Mouse (Mus musculus) embryonic facial prominence, embryonic 13.5 days (tissue): ENCODE results near the gene Spg21. TPM values are rescaled to one million over a fixed set of nuclear protein-coding genes. Genes with fewer than 3 reads are reported as not detected.
A peak's percentile ranks its signal among the peaks of the same experiment; 100 is the strongest.

Experiments
- ATAC-seq: fragments of 200-750 bp; cut with Nextera tagmentation; 2 replicates; pipeline ENCODE4 v1.8.0; 2017; ENCODE audit warnings: low read depth; ENCODE audit not compliant: insufficient number of reproducible peaks, insufficient read depth, low FRiP score, low TSS enrichment
- H3K27ac ChIP-seq: fragments of 300-500 bp; sonication (generic); 2 replicates; pipeline ENCODE4 v1.5.1; 2015; ENCODE audit warnings: moderate library complexity, mild to moderate bottlenecking, inconsistent platforms
- H3K27me3 ChIP-seq: fragments of 300-500 bp; sonication (generic); 2 replicates; pipeline ENCODE4 v1.6.1; 2015; ENCODE audit warnings: mild to moderate bottlenecking, inconsistent platforms
- H3K36me3 ChIP-seq: fragments of 300-500 bp; sonication (generic); 2 replicates; pipeline ENCODE4 v1.6.1; 2015; ENCODE audit warnings: mild to moderate bottlenecking, inconsistent platforms
- H3K4me1 ChIP-seq: fragments of 300-500 bp; sonication (generic); 2 replicates; pipeline ENCODE4 v1.6.1; 2015; ENCODE audit warnings: inconsistent platforms
- H3K4me2 ChIP-seq: fragments of 300-500 bp; sonication (generic); 2 replicates; pipeline ENCODE4 v1.6.1; 2015; ENCODE audit warnings: moderate library complexity, mild to moderate bottlenecking, inconsistent platforms
- H3K4me3 ChIP-seq: fragments of 300-500 bp; sonication (generic); 2 replicates; pipeline ENCODE4 v1.5.1; 2015; ENCODE audit warnings: mild to moderate bottlenecking, inconsistent platforms
- H3K9ac ChIP-seq: fragments of 300-500 bp; sonication (generic); 2 replicates; pipeline ENCODE4 v1.6.1; 2015; ENCODE audit warnings: mild to moderate bottlenecking, inconsistent platforms
- H3K9me3 ChIP-seq: fragments of 300-500 bp; sonication (generic); 2 replicates; pipeline ENCODE4 v1.6.1; 2016; ENCODE audit warnings: inconsistent platforms
- WGBS: fragments of 180-500 bp; shearing (Covaris S2); methylation state at CpG from one replicate; pipeline ENCODE4 v1.1.7; 2015; ENCODE audit warnings: mixed read lengths; 5-methylcytosine and 5-hydroxymethylcytosine counted together
- polyA plus RNA-seq: library from polyadenylated mRNA; unstranded; fragments of >200 nt; fragmentation: Nextera tagmentation; extraction: Ambion mirVana; gene quantifications from 2 replicates; pipeline ENCODE4 v1.2.1, GENCODE M21; 2015

Gene Spg21
- polyA plus RNA-seq, 1 experiment from 2014 or later = 116 TPM

DNA sequence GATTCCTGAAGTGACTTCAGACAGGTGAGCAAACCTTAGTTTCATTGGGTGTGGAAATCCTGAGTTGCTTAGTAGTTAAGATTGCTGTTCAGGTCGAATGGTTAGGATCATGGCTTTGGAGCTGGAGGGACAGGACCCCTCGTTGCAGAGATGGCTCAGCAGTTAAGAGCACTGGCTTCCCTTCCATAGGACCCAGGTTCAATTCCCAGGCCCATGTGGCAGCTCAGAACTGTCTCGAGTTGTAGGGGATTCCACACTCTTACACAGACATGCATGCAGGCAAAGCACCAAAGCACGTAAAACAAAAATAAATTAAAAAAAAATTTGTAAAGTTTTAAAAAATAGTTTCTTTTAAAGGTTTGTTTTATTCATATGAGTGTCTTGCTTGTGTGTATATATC, 25.5 kb upstream of the Spg21 start:
- Histone ChIP-seq H3K36me3 (peaks cover 14% of the 10 kb centered on the region), H3K9ac (no peak overlapping the region), H3K9me3 (no peaks in the 10 kb centered on the region), H3K4me1 (peaks cover 5% of the 10 kb centered on the region), H3K27me3 (no peaks in the 10 kb centered on the region), H3K4me2 (peak overlapping the region; percentile 63), H3K4me3 (no peak overlapping the region), H3K27ac (no peak overlapping the region)
- WGBS = 67% methylated on average over 4 of the region's 4 CpGs
- no peak for ATAC-seq

DNA sequence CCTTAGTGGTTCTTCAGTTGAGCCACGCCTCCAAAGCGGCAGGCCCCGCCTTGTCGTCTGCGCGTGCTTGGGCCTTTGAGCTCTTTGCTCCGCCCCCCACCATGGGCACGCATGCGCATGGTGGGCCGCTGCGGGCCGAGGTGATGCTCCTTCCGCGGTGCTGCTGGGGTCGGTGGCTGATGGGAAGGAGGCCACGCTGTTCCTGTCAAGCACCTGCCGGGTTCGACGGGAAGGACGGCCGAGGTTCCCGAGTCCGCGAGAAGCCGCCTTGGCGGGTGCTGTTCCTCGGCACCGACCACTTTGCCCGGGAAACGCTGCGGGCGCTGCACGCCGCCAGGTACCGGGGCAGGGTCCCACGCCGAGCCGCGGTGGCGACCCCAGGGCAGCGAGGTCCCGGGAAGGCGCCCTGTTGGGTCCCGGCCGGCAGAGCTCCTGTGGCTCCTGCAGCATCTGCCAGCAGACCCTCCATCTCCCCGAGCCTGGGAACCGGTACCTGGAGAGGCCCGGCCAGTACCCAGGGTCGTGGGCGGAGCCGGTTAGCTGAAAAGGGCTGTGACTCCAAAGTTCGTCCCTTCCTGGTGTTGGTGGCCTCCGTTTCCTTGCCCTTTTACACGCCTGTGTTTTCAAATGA, 25.0 kb upstream of the Spg21 start, which contains the start of gene Mtfmt:
Gene Mtfmt (plus strand): TSS at position 112 of the 631 bp plus-strand sequence.
- Histone ChIP-seq H3K27ac (0 out of 2 replicates have a peak within 1 kb of the TSS, but pooled peaks have one; percentile 5), H3K4me2 (peak within 1 kb of the TSS; percentile 63), H3K4me3 (peak within 1 kb of the TSS; percentile 99), H3K4me1 (peaks cover 5% of the 10 kb centered on the region), H3K27me3 (no peaks in the 10 kb centered on the region), H3K9ac (peak within 1 kb of the TSS; percentile 90), H3K9me3 (no peaks in the 10 kb centered on the region), H3K36me3 (peaks cover 20% of the 10 kb centered on the region)
- WGBS = under 1% methylated on average over 54 of the region's 54 CpGs
- peak; percentile 86 for ATAC-seq

DNA sequence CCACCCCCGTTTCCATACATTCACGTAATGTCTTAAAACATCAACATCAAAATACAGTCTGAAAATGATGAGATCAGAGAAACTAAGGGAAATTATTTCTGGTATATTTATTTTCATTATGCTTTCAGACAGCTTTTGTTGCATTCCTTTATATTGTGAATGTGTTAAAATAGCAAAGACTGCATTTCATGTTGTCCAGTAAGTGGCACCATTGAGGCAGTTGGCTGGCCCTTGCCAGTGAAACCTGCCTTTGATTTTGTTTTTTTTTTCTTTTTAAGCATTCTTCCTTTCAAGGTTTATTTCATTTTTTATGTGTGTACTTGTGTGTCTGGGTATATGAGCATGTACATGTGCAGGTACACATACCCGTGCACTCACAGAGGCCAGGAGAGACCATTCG, 16.1 kb upstream of the Spg21 start:
- Histone ChIP-seq H3K9me3 (no peaks in the 10 kb centered on the region), H3K4me1 (no peaks in the 10 kb centered on the region), H3K27ac (no peak overlapping the region), H3K4me2 (no peak overlapping the region), H3K9ac (no peak overlapping the region), H3K27me3 (no peaks in the 10 kb centered on the region), H3K36me3 (peaks cover 74% of the 10 kb centered on the region), H3K4me3 (no peak overlapping the region)
- ATAC-seq = no peak
- 93% methylated on average over 4 of the region's 4 CpGs for WGBS

DNA sequence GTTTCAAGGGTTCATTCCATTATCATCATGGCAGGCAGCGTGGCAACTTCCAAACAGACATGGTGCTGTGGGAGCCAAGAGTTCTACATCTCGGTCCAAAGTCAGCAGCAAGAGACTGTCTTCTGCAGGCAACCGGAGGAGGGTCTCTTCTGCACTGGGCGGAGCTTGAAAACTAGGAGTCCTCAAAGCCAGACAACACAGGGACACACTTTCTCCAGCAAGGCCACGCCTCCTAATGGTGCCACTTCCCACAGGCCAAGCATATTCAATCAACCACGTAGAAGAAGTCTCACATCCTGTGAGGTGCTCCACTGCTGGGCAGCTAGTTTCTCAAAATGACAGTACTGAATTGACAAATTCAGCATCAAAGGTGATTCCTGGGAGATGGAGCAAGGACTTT, 12.8 kb upstream of the Spg21 start:
- WGBS = 90% methylated on average over 6 of the region's 6 CpGs
- H3K27me3 ChIP-seq = no peaks in the 10 kb centered on the region
- H3K27ac ChIP-seq = no peak overlapping the region
- no peak for ATAC-seq
- no peak overlapping the region for H3K9ac ChIP-seq
- H3K4me1 ChIP-seq = no peaks in the 10 kb centered on the region
- no peak overlapping the region for H3K4me2 ChIP-seq
- H3K36me3 ChIP-seq = peaks cover 81% of the 10 kb centered on the region
- no peaks in the 10 kb centered on the region for H3K9me3 ChIP-seq
- no peak overlapping the region for H3K4me3 ChIP-seq

DNA sequence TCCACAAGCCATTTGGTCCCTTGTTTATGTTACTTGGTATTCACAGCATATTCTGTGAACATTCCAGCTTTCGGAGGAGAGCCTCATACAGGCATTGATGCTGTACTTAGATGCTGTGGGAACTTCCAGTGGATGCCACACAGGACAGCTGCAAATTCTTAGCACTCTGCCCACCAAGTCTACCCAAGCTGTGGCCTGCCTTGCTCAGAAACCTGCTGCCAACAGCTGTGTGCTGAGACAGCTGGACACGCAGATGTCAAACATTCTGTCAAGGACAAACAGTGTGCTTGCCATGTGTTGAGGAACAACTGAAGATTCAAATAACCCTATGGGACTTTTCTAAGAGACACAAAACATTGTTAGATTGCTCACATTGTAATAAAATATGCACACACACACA, 1.8 kb upstream of the Spg21 start:
- no peak for ATAC-seq
- H3K27ac ChIP-seq = no peak overlapping the region
- WGBS = 84% methylated on average over 2 of the region's 2 CpGs
- H3K9ac ChIP-seq = no peak overlapping the region
- no peak overlapping the region for H3K4me2 ChIP-seq
- no peak overlapping the region for H3K4me3 ChIP-seq
- no peaks in the 10 kb centered on the region for H3K9me3 ChIP-seq
- H3K27me3 ChIP-seq = no peaks in the 10 kb centered on the region
- peaks cover 14% of the 10 kb centered on the region for H3K4me1 ChIP-seq
- no peaks in the 10 kb centered on the region for H3K36me3 ChIP-seq

DNA sequence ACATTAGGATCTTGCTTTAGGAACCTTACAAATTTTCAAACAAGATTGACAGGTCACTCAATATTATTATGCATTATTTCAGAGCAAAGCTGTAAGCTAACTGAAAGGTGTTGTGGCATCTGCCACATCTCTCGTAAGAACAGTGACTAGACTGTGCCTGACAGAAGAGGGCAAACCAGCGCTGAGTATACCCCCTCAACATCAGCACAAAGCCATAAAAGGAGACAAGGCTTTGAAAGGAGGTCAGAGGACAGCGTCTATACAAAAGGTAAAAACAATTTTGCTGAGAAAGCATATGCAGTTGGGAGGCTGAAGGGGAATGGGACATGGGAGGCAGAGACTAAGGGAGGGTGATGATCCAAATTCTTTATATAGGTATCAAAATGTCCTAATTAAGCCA, 549 bp upstream of the Spg21 start:
- Histone ChIP-seq H3K9ac (peak overlapping the region; percentile 83; the same call in 1 of the 2 replicates), H3K27ac (peak overlapping the region; percentile 86; the same call in 1 of the 2 replicates), H3K36me3 (no peaks in the 10 kb centered on the region), H3K9me3 (no peaks in the 10 kb centered on the region), H3K4me1 (peaks cover 14% of the 10 kb centered on the region), H3K4me3 (peak overlapping the region; percentile 89), H3K27me3 (no peaks in the 10 kb centered on the region), H3K4me2 (peak overlapping the region; percentile 69)
- 75% methylated on average over 3 of the region's 3 CpGs for WGBS
- ATAC-seq = no peak

- H3K27ac ChIP-seq = no peak overlapping the region
- H3K9ac ChIP-seq = no peak overlapping the region
- H3K4me3 ChIP-seq = no peak overlapping the region
- H3K4me2 ChIP-seq = no peak overlapping the region
- WGBS = 61% methylated on average over 5 of the region's 5 CpGs
- no peaks in the 10 kb centered on the region for H3K27me3 ChIP-seq
- peaks cover 12% of the 10 kb centered on the region for H3K36me3 ChIP-seq
- H3K4me1 ChIP-seq = peaks cover 23% of the 10 kb centered on the region
- no peak for ATAC-seq
- H3K9me3 ChIP-seq = no peaks in the 10 kb centered on the region
Observed at GRCm38 (mm10) chr9:65462544-65462943, 1.8 kb downstream of the Spg21 start.

- no peaks in the 10 kb centered on the region for H3K27me3 ChIP-seq
- peaks cover 31% of the 10 kb centered on the region for H3K4me1 ChIP-seq
- H3K36me3 ChIP-seq = peaks cover 13% of the 10 kb centered on the region
- H3K4me3 ChIP-seq = no peak overlapping the region
- 87% methylated on average over 6 of the region's 6 CpGs for WGBS
- no peak overlapping the region for H3K4me2 ChIP-seq
- no peak for ATAC-seq
- H3K27ac ChIP-seq = no peak overlapping the region
- H3K9me3 ChIP-seq = no peaks in the 10 kb centered on the region
- H3K9ac ChIP-seq = no peak overlapping the region
Observed at GRCm38 (mm10) chr9:65464161-65464560, 3.4 kb downstream of the Spg21 start.

DNA sequence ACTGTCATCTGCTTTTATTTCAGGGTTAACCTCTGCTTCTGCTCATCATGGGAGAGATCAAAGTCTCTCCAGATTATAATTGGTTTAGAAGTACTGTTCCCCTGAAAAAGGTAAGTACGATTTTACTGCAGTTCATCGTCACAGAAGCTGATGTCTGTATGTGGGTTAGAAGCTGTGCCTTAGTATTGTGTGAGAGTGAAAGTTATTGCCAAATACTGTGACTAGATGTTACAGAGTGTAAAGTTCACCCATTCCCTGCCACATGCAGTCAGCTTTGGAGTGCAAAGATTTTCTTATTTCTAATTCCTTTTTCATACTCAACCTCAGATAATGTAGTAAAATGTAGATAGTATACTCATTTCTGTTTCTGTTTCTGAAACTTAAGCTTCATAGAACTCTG, 4.5 kb downstream of the Spg21 start:
- Histone ChIP-seq H3K9me3 (no peaks in the 10 kb centered on the region), H3K27me3 (no peaks in the 10 kb centered on the region), H3K4me3 (no peak overlapping the region), H3K27ac (no peak overlapping the region), H3K4me1 (peaks cover 34% of the 10 kb centered on the region), H3K36me3 (peaks cover 20% of the 10 kb centered on the region), H3K9ac (no peak overlapping the region), H3K4me2 (no peak overlapping the region)
- ATAC-seq = no peak
- WGBS = 91% methylated on average over 2 of the region's 2 CpGs

DNA sequence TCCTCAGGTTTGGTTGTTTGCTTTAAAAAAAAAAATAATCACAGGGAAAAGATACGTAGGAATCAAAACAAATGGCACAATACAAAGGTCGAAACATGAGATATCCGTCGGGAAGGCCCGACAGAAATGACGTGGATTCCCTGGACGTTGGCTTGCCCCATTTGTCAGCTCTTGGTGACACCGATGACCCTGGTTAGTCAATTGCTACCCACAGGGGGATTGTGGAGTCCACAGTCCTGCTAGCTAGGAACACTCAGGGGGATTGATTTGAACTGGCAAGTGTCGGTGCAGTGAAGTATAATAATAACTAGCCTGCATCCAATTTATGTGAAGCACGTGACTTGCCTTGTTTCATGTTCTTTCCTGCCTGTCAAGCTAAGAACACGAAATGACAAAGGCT, 6.9 kb downstream of the Spg21 start:
- H3K4me1 ChIP-seq = peaks cover 32% of the 10 kb centered on the region
- no peak overlapping the region for H3K27ac ChIP-seq
- WGBS = 31% methylated on average over 11 of the region's 11 CpGs
- H3K4me2 ChIP-seq = no peak overlapping the region
- H3K36me3 ChIP-seq = peaks cover 35% of the 10 kb centered on the region
- peak overlapping the region; percentile 32; the same call in 1 of the 2 replicates for H3K9ac ChIP-seq
- no peak overlapping the region for H3K4me3 ChIP-seq
- ATAC-seq = no peak
- no peaks in the 10 kb centered on the region for H3K27me3 ChIP-seq
- no peaks in the 10 kb centered on the region for H3K9me3 ChIP-seq

DNA sequence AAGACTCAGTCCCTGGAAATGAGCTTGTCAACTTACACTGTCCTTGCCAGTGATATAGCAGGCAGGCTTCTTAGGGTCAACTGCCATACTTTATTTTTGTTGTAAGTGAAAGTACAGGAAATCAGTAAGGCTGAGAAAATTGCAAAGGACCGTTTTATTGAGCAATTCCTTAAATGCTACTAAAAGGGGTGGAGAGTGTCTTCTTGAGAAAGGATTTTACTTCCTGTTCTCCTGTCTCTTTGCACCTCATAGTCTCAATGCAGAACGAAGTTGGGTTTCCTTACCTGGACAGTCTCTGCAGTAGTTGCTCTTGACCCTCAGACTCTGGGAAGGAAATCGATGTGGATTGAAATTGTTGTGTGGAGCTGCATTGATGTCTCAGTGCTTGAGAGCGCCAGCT, 12.0 kb downstream of the Spg21 start:
- no peak overlapping the region for H3K27ac ChIP-seq
- H3K4me3 ChIP-seq = no peak overlapping the region
- H3K27me3 ChIP-seq = no peaks in the 10 kb centered on the region
- no peak for ATAC-seq
- H3K4me1 ChIP-seq = peaks cover 23% of the 10 kb centered on the region
- no peak overlapping the region for H3K9ac ChIP-seq
- H3K4me2 ChIP-seq = no peak overlapping the region
- peaks cover 59% of the 10 kb centered on the region for H3K36me3 ChIP-seq
- no peaks in the 10 kb centered on the region for H3K9me3 ChIP-seq
- 85% methylated on average over 4 of the region's 4 CpGs for WGBS

GRCm38 (mm10) chr9:65479158-65479557, 18.4 kb downstream of the Spg21 start:
- WGBS = 87% methylated on average over 8 of the region's 8 CpGs
- Histone ChIP-seq H3K4me3 (no peak overlapping the region), H3K9me3 (no peaks in the 10 kb centered on the region), H3K27ac (no peak overlapping the region), H3K9ac (no peak overlapping the region), H3K4me1 (no peaks in the 10 kb centered on the region), H3K36me3 (peaks cover 90% of the 10 kb centered on the region), H3K4me2 (no peak overlapping the region), H3K27me3 (no peaks in the 10 kb centered on the region)
- no peak for ATAC-seq
